ENCODE assay signal across 15 mouse cellular contexts in genomic region chr12:116282856-116283255, GRCm38 (mm10). TPM values are rescaled to one million over a fixed set of nuclear protein-coding genes. Genes with fewer than 3 reads are reported as not detected.
DNase-seq lines count a peak whose midpoint lies in the region; ATAC-seq lines count a peak whose summit lies in the region.
"Had no signal": no experiment of that assay in that cellular context is flagged by ENCODE, and none has a peak within 500 bp of the region (broad histone marks: within the 10 kb centered on the region; RNA-seq: fewer than 3 reads in every experiment).

No protein-coding gene starts in this region.

- WGBS in heart, embryonic 16.5 days, result 93% methylated on average over 2 of the region's 2 CpGs
- 91% methylated on average over 2 of the region's 2 CpGs for WGBS in neural tube, embryonic 13.5 days
- 83% methylated on average over 2 of the region's 2 CpGs for WGBS in intestine, embryonic 15.5 days
- WGBS in stomach, embryonic 16.5 days, result 81% methylated on average over 2 of the region's 2 CpGs

- no peaks in the 10 kb centered on the region for H3K9me3 ChIP-seq in heart, embryonic 16.5 days (replicated peaks; ENCODE audit: control insufficient read depth, low read length)
- H3K9me3 ChIP-seq in neural tube, embryonic 13.5 days, result no peaks in the 10 kb centered on the region
- H3K9me3 ChIP-seq in intestine, embryonic 15.5 days, result no peaks in the 10 kb centered on the region
- no peaks in the 10 kb centered on the region for H3K9me3 ChIP-seq in stomach, embryonic 16.5 days (replicated peaks; ENCODE audit: control insufficient read depth, low read length)
- H3K9me3 ChIP-seq: embryonic facial prominence, embryonic 12.5 days had no signal

- H3K27me3 ChIP-seq in heart, embryonic 16.5 days (ENCODE audit: control insufficient read depth, insufficient read depth, low read length), result no peaks in the 10 kb centered on the region
- no peaks in the 10 kb centered on the region for H3K27me3 ChIP-seq in neural tube, embryonic 13.5 days
- no peaks in the 10 kb centered on the region for H3K27me3 ChIP-seq in intestine, embryonic 15.5 days (replicated peaks)
- no peaks in the 10 kb centered on the region for H3K27me3 ChIP-seq in stomach, embryonic 16.5 days (ENCODE audit: control insufficient read depth, insufficient read depth, low read length)
- H3K27me3 ChIP-seq: embryonic facial prominence, embryonic 12.5 days had no signal

- no peaks in the 10 kb centered on the region for H3K36me3 ChIP-seq in heart, embryonic 16.5 days (ENCODE audit: control insufficient read depth, insufficient read depth)
- H3K36me3 ChIP-seq in neural tube, embryonic 13.5 days, result no peaks in the 10 kb centered on the region
- H3K36me3 ChIP-seq in intestine, embryonic 15.5 days, result no peaks in the 10 kb centered on the region
- no peaks in the 10 kb centered on the region for H3K36me3 ChIP-seq in stomach, embryonic 16.5 days (ENCODE audit: control insufficient read depth, insufficient read depth, low read length)
- H3K36me3 ChIP-seq: embryonic facial prominence, embryonic 12.5 days had no signal

- H3K4me1 ChIP-seq in heart, embryonic 16.5 days (ENCODE audit: control insufficient read depth, insufficient read depth, low read length), result peaks cover 5% of the 10 kb centered on the region; the same call in 1 of the 2 replicates
- peaks cover 23% of the 10 kb centered on the region for H3K4me1 ChIP-seq in neural tube, embryonic 13.5 days (replicated peaks)
- no peaks in the 10 kb centered on the region for H3K4me1 ChIP-seq in intestine, embryonic 15.5 days (replicated peaks)
- H3K4me1 ChIP-seq in stomach, embryonic 16.5 days (ENCODE audit: control insufficient read depth, insufficient read depth, low read length), result peaks cover 6% of the 10 kb centered on the region; the same call in 1 of the 2 replicates
- H3K4me1 ChIP-seq: embryonic facial prominence, embryonic 12.5 days had no signal

- H3K4me2 ChIP-seq in heart, embryonic 16.5 days (ENCODE audit: low read depth, low read length), result peak overlapping the region; percentile 34; the same call in 1 of the 2 replicates
- peak overlapping the region; percentile 30 for H3K4me2 ChIP-seq in neural tube, embryonic 13.5 days
- H3K4me2 ChIP-seq in intestine, embryonic 15.5 days (replicated peaks), result peak overlapping the region; percentile 36
- H3K4me2 ChIP-seq in stomach, embryonic 16.5 days (ENCODE audit: low read depth, low read length), result peak overlapping the region; percentile 48

- no peak for DNase-seq in heart, adult 9 months (ENCODE audit: low spot score in 2 of 2)
- no peak for DNase-seq in neural tube, embryonic 10.5 days (ENCODE audit: extremely low spot score, low spot score)
- no peak for DNase-seq in c-Kit-positive CD71-positive TER-119-positive erythroid progenitor cells, embryonic 14.5 days (ENCODE audit: low spot score)
- DNase-seq in embryo, embryonic 11 days, result no peak
- DNase-seq: adrenal gland, postnatal 10 days; cerebellum, adult 11-12 months; gastrocnemius, postnatal 36 days; kidney, adult 9 months; thymus, postnatal 14 days had no signal

- ATAC-seq in heart, embryonic 16.5 days (replicated peaks; ENCODE audit: extremely low read depth, insufficient read depth, low FRiP score), result no peak
- no peak for ATAC-seq in neural tube, embryonic 13.5 days (ENCODE audit: low read depth)
- no peak for ATAC-seq in intestine, embryonic 15.5 days
- ATAC-seq in stomach, embryonic 16.5 days (ENCODE audit: insufficient read depth, low FRiP score), result no peak

- H3K9ac ChIP-seq in heart, embryonic 16.5 days (ENCODE audit: low read length), result no peak overlapping the region
- no peak overlapping the region for H3K9ac ChIP-seq in neural tube, embryonic 13.5 days
- H3K9ac ChIP-seq in intestine, embryonic 15.5 days, result no peak overlapping the region
- no peak overlapping the region for H3K9ac ChIP-seq in stomach, embryonic 16.5 days (ENCODE audit: low read length)

- no peak overlapping the region for H3K4me3 ChIP-seq in heart, embryonic 16.5 days (ENCODE audit: low read length)
- no peak overlapping the region for H3K4me3 ChIP-seq in neural tube, embryonic 13.5 days
- H3K4me3 ChIP-seq in intestine, embryonic 15.5 days (replicated peaks), result 0 out of 2 replicates have a peak overlapping the region, but pooled peaks have one; percentile 9
- H3K4me3 ChIP-seq in stomach, embryonic 16.5 days (replicated peaks; ENCODE audit: low read length), result peak overlapping the region; percentile 22

- no peak overlapping the region for H3K27ac ChIP-seq in heart, embryonic 16.5 days (ENCODE audit: low read length)
- H3K27ac ChIP-seq in neural tube, embryonic 13.5 days (replicated peaks), result no peak overlapping the region
- no peak overlapping the region for H3K27ac ChIP-seq in intestine, embryonic 15.5 days
- no peak overlapping the region for H3K27ac ChIP-seq in stomach, embryonic 16.5 days (ENCODE audit: low read length)
- H3K27ac ChIP-seq: embryonic facial prominence, embryonic 12.5 days had no signal

RNA-seq across cellular contexts. Expression of gene Esyt2, which starts 1.9 kb away (rescaled TPM):
- 11.7 TPM in 2 replicates for polyA plus RNA-seq in heart, embryonic 16.5 days (2015; fragmentation: Nextera tagmentation; extraction: Ambion mirVana)
- polyA plus RNA-seq in neural tube, embryonic 13.5 days (2015; fragmentation: Nextera tagmentation; extraction: Ambion mirVana), result 11.1 and 11.2 TPM in 2 replicates
- 22.7 and 23.6 TPM in 2 replicates for polyA plus RNA-seq in intestine, embryonic 15.5 days (2015; fragmentation: Nextera tagmentation; extraction: Ambion mirVana)
- polyA plus RNA-seq in stomach, embryonic 16.5 days (2015; fragmentation: Nextera tagmentation; extraction: Ambion mirVana), result 25.6 and 28.7 TPM in 2 replicates

RNA-seq across cellular contexts. Expression of gene Gm11027, which starts 7.7 kb away (rescaled TPM):
- polyA plus RNA-seq in heart, embryonic 16.5 days (2015; fragmentation: Nextera tagmentation; extraction: Ambion mirVana), result not detected in 2 replicates
- polyA plus RNA-seq in neural tube, embryonic 13.5 days (2015; fragmentation: Nextera tagmentation; extraction: Ambion mirVana), result not detected in 2 replicates
- not detected in 2 replicates for polyA plus RNA-seq in intestine, embryonic 15.5 days (2015; fragmentation: Nextera tagmentation; extraction: Ambion mirVana)
- polyA plus RNA-seq in stomach, embryonic 16.5 days (2015; fragmentation: Nextera tagmentation; extraction: Ambion mirVana), result not detected in 2 replicates
- polyA plus RNA-seq: embryonic facial prominence, embryonic 12.5 days; liver, adult 2 months had no signal

RNA-seq across cellular contexts. Expression of gene Wdr60, which starts 20.0 kb away (rescaled TPM):
- 6.3 and 6.5 TPM in 2 replicates for polyA plus RNA-seq in heart, embryonic 16.5 days (2015; fragmentation: Nextera tagmentation; extraction: Ambion mirVana)
- 20.6 and 25.0 TPM in 2 replicates for polyA plus RNA-seq in neural tube, embryonic 13.5 days (2015; fragmentation: Nextera tagmentation; extraction: Ambion mirVana)
- polyA plus RNA-seq in intestine, embryonic 15.5 days (2015; fragmentation: Nextera tagmentation; extraction: Ambion mirVana), result 11.2 and 11.8 TPM in 2 replicates
- 18.6 and 19.0 TPM in 2 replicates for polyA plus RNA-seq in stomach, embryonic 16.5 days (2015; fragmentation: Nextera tagmentation; extraction: Ambion mirVana)

Comparison
In these comparisons a context has a peak if more than half of its experiments do, and no peak if none do; other contexts are left out.
1. H3K4me3 ChIP-seq: peak in intestine, embryonic 15.5 days (single experiment) and stomach, embryonic 16.5 days (single experiment); none in heart, embryonic 16.5 days (single experiment) and neural tube, embryonic 13.5 days (single experiment).
2. Peak in every context shown above with its lines, with median percentiles within 50 percentile points of each other: H3K4me2 ChIP-seq.